Mouse (Mus musculus): ENCODE measurements around the gene Mrtfa.

Gene Mrtfa

DNA sequence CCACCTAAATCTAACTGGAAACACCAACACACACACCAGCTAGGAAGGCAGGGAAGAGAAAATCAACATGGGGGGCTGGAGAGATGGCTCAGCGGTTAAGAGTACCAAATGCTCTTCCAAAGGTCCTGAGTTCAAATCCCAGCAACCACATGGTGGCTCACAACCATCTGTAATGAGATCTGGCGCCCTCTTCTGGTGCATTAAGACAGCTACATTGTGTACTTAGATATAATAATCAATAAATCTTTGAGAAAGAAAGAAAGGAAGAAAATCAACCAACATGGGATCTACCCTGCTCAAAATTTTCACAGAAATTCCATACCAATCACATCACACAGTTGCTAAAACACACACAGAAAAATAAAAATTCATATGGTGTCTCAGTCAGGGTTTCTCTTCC, 34.1 kb downstream of the Mrtfa start:
- Histone ChIP-seq H3K27me3 (ENCODE audit: control insufficient read depth, insufficient read depth, low read length, poor library complexity, severe bottlenecking) (no peaks in the 10 kb centered on the region), H3K36me3 (ENCODE audit: control insufficient read depth, insufficient read depth, low read length, poor library complexity, severe bottlenecking) (0 out of 2 replicates have a peak, but pooled peaks cover 4% of the 10 kb centered on the region)
- peak; percentile 36 for DNase-seq (ENCODE audit: low read depth, low spot score)

DNA sequence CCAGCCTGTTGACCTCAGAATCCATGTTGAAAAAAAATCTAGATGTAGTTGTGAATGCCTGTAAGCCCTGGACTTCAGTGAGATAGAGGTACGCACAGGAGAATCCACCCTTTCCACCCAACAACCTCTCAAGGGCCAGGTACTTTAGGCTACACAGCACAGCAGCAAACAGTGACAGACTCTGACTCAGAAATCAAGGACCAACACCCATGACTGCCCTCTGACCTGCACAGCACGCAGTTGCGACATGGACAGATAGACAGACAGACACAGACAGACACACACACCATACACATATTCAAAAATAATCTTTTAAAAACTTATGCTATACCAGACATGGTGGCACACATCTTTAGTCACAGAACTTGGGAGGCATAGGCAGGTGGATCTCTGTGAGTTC, 34.7 kb downstream of the Mrtfa start:
- Histone ChIP-seq H3K27me3 (ENCODE audit: control insufficient read depth, insufficient read depth, low read length, poor library complexity, severe bottlenecking) (no peaks in the 10 kb centered on the region), H3K36me3 (ENCODE audit: control insufficient read depth, insufficient read depth, low read length, poor library complexity, severe bottlenecking) (0 out of 2 replicates have a peak, but pooled peaks cover 4% of the 10 kb centered on the region)
- no peak for DNase-seq (ENCODE audit: low read depth, low spot score)

DNA sequence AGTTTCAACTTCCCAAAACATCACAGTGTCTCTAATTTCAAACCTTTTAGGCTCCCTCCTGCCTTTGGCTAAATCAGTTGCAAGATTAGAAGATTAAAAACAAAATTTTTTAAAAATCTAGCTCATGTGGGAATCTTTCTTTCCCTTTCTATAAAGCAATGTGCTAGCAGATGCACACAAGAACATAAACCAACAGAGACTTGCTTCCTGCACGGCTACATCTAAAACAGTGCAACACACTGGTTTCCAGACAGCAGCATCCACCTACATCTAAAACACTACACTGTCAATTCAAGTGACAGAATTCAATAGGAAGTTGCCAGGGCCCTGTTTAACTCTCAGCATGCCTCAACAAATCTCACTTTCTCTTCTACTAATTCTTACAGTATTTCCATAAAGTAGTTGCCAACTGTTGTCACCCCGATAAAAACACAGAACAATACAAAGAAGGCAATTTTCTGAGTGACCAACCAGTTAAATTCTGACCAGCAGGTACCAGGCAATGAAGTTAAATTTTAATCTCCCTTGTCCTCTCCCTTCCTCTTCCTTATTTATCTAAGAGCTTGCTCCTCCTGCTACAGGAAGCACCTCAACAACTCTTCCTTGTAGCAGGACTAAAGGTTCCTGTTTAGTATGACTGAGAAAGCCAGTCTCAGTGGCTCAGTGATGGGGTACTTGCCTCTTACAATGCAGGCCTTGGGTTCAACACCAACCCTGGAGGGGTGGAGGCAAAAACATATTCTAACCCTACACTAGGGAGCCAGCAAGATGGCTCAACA, 35.5 kb downstream of the Mrtfa start:
- Histone ChIP-seq H3K27me3 (ENCODE audit: control insufficient read depth, insufficient read depth, low read length, poor library complexity, severe bottlenecking) (no peaks in the 10 kb centered on the region), H3K36me3 (ENCODE audit: control insufficient read depth, insufficient read depth, low read length, poor library complexity, severe bottlenecking) (0 out of 2 replicates have a peak, but pooled peaks cover 4% of the 10 kb centered on the region)
- peak; percentile 4 for DNase-seq (ENCODE audit: low read depth, low spot score)

DNA sequence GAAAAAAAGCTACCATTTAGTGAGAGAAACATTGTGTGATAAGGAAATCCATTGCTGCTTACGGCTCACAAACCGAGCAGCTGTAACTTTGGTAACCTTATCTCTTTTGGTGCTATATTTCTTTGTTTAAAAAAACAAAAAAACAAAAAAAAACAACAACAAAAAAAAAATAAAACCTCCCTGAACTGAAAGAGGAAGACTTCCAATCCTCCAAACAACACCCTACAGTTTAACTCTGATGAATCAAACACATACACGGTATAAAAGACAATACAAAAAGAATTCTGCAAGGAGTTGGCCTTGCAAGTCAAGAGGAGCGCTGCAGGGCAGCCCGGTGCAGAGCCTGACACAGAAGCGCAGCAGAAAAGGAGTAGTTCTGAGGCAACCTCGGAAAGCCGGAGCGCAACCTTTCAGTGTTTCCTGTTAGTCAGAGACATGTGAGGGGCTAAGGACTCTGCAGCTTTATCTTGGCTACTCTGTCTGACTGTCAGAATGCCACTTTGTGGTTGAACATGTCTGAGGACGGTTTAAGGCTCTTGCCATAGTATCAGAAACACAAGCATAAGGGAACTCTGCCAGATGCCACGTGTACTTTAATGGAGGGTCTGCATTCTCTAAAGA, 48.5 kb downstream of the Mrtfa start:
- no peak for DNase-seq (ENCODE audit: low read depth, low spot score)
- H3K36me3 ChIP-seq (ENCODE audit: control insufficient read depth, insufficient read depth, low read length, poor library complexity, severe bottlenecking), result no peaks in the 10 kb centered on the region
- H3K27me3 ChIP-seq (ENCODE audit: control insufficient read depth, insufficient read depth, low read length, poor library complexity, severe bottlenecking), result no peaks in the 10 kb centered on the region

DNA sequence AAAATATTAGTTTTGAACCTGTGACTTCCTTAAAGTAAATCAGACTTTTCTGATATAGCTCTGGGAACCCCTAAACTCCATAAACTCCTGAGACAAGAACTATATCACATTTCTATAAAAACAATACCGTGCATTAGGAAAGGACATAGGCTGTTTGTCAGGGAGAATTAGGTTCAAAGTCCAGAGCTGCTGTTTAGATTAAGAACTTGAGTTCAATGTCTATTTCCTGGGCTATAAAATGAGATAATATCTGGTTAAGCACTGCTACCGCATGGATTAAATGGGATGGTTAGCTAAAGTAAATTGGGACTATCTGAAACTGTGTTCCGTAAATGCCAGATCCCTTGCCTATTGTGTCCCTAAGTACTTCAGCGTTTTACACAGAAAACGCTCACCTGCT, 50.6 kb downstream of the Mrtfa start:
- H3K27me3 ChIP-seq (ENCODE audit: control insufficient read depth, insufficient read depth, low read length, poor library complexity, severe bottlenecking), result no peaks in the 10 kb centered on the region
- DNase-seq (ENCODE audit: low read depth, low spot score), result no peak
- H3K36me3 ChIP-seq (ENCODE audit: control insufficient read depth, insufficient read depth, low read length, poor library complexity, severe bottlenecking), result no peaks in the 10 kb centered on the region

DNA sequence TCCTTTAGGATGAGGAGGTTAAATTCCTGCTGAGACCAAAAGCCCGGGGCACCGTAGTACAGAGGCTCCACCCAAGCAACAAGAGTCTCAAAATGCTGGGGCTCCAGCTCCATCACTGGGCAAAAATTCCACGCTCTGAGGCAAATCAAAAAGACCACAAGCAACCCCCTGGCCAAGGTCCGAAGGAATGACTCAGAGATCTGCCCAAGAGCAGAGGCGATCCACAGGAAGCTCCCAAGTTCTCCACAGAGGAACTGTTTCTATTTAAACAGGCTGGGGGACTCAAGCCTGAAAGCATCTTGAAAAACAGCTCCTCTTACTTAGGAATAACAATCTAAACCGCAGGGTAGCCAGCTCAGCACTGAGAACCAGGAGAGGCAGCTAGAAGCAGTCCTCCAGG, 53.3 kb downstream of the Mrtfa start:
- Histone ChIP-seq H3K27me3 (ENCODE audit: control insufficient read depth, insufficient read depth, low read length, poor library complexity, severe bottlenecking) (no peaks in the 10 kb centered on the region), H3K36me3 (ENCODE audit: control insufficient read depth, insufficient read depth, low read length, poor library complexity, severe bottlenecking) (no peaks in the 10 kb centered on the region)
- DNase-seq (ENCODE audit: low read depth, low spot score), result no peak

DNA sequence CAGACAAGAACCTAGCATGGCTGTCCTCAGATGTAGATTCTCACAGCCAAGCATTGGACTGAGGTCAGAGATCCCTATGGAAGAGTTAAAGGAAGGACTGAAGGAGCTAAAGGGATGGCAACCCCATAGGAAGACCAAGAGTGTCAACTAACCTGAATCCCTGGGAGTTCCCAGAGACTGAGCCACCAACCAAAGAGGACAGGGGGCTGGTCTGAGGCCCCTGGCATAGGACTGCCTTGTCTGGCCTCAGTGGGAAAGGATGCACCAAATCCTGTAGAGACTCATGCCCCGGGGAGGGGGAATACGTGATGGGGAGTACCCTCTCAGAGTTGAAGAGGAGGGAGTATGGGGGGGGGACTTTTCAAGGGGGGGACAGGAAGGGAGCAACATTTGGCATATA, 56.8 kb downstream of the Mrtfa start:
- H3K27me3 ChIP-seq (ENCODE audit: control insufficient read depth, insufficient read depth, low read length, poor library complexity, severe bottlenecking), result no peaks in the 10 kb centered on the region
- no peak for DNase-seq (ENCODE audit: low read depth, low spot score)
- H3K36me3 ChIP-seq (ENCODE audit: control insufficient read depth, insufficient read depth, low read length, poor library complexity, severe bottlenecking), result no peaks in the 10 kb centered on the region

DNA sequence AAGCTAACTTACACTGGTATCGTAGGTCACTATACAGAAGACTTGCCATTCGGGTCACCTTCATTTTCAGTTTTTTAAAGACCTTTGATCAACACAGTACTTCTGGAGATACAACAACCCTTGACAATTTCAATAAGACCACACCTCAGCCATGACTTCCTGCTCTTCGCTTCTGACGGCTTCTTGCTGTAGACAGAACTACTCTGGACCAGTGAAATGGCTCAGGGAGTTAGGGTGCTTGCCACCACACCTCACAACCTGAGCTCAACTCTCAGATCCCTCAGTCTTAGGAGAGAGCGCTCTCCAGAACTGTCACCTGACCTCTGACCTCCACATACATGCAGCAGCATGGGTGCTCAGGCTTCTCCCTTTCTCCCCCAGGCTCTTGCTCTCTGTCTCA, 59.4 kb downstream of the Mrtfa start:
- DNase-seq (ENCODE audit: low read depth, low spot score), result no peak
- H3K36me3 ChIP-seq (ENCODE audit: control insufficient read depth, insufficient read depth, low read length, poor library complexity, severe bottlenecking), result 0 out of 2 replicates have a peak, but pooled peaks cover 2% of the 10 kb centered on the region
- H3K27me3 ChIP-seq (ENCODE audit: control insufficient read depth, insufficient read depth, low read length, poor library complexity, severe bottlenecking), result no peaks in the 10 kb centered on the region

DNA sequence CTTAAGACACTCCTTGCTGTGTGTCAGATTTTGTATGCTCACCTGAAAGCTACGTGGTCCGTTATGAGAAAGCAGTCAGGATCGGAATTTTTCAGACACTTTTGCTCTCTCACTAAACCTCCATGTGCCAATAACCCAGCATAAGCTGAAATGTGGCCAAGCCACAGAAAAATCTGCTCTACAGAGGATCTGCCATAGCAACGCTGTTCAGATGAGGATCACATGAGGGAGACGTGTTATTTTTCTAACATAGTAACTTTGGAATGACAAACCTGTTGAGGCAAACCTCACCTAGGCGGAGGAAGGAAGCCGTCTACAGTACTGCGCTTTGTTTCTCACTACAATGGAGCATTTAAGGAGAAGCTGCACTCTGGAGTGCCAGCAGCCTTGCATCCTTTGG, 60.6 kb downstream of the Mrtfa start:
- Histone ChIP-seq H3K36me3 (ENCODE audit: control insufficient read depth, insufficient read depth, low read length, poor library complexity, severe bottlenecking) (0 out of 2 replicates have a peak, but pooled peaks cover 2% of the 10 kb centered on the region), H3K27me3 (ENCODE audit: control insufficient read depth, insufficient read depth, low read length, poor library complexity, severe bottlenecking) (no peaks in the 10 kb centered on the region)
- DNase-seq (ENCODE audit: low read depth, low spot score), result no peak

DNA sequence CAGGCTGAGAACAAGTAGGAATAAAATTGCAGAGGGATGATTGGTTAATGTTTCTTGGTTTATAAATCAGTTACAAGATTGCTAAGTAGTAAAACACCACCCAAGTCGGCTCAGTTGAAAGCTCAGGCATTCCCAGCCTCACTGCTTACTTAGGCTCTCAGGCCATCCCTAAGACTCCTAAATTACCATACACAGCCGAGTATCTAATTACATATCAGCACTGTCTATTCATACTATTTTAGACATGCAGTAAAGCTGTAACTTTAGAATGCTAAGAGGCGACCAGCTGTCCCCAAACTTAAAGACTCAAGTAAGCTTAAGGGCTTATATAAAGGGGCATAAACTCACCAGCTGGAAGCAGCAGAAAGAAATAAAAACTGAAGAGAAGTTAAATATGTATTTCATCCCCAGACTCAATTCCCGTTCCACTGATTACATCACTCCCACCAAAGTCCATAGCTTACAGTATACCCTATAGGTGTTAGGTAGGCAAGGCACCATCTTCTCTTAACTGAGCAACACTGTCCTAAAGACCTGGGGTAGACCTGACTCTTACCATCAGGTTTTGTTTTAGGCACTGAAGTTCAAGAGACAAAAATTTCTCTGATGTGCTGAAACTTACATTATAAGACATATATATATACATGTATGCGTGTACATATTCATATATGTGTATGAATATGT, 62.3 kb downstream of the Mrtfa start:
- DNase-seq (ENCODE audit: low read depth, low spot score), result no peak
- H3K36me3 ChIP-seq (ENCODE audit: control insufficient read depth, insufficient read depth, low read length, poor library complexity, severe bottlenecking), result 0 out of 2 replicates have a peak, but pooled peaks cover 2% of the 10 kb centered on the region

DNA sequence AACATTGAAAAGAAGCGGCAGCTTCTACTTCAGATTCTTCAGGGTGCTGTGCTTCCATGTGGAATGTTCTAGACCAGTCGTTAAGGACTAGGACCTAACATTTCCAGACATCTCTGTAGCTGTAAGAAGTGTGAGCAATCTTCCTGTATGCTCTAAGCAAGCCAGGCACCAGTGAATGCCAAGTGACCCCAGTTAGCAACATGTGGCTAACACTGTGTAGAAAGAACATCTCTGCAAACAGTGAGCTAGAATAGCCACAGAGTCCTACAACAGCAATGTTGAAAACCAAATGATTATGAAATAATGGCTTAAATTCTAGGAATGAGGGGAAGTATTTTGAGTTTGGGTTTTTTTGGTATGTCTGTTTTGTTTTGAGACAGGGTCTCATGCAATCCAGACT, 66.3 kb downstream of the Mrtfa start:
- no peak for DNase-seq (ENCODE audit: low read depth, low spot score)
- H3K27me3 ChIP-seq (ENCODE audit: control insufficient read depth, insufficient read depth, low read length, poor library complexity, severe bottlenecking), result no peaks in the 10 kb centered on the region
- 0 out of 2 replicates have a peak, but pooled peaks cover 2% of the 10 kb centered on the region for H3K36me3 ChIP-seq (ENCODE audit: control insufficient read depth, insufficient read depth, low read length, poor library complexity, severe bottlenecking)

More for the DNA sequence above, 62.3 kb downstream of the Mrtfa start:
- no peaks in the 10 kb centered on the region for H3K27me3 ChIP-seq (ENCODE audit: control insufficient read depth, insufficient read depth, low read length, poor library complexity, severe bottlenecking)

DNA sequence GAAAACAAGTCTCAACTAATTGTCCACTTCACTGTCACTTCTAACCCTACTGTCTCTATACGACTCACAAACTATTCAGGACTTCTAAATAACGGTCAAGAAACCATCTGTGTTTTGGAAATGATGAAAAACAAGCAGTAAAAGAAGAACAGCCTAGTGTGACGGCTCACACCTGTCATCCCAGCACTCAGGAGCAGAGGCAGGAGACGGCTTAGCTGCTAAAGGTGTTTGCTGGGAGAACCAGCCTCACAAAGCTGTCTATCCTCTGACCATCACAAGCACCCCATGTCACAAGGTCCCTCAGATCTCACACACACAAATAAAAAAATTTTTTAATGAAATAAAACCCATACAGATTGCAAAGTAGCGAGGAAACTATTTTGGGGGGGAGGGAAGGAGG, 67.4 kb downstream of the Mrtfa start:
- Histone ChIP-seq H3K27me3 (ENCODE audit: control insufficient read depth, insufficient read depth, low read length, poor library complexity, severe bottlenecking) (no peaks in the 10 kb centered on the region), H3K36me3 (ENCODE audit: control insufficient read depth, insufficient read depth, low read length, poor library complexity, severe bottlenecking) (0 out of 2 replicates have a peak, but pooled peaks cover 2% of the 10 kb centered on the region)
- DNase-seq (ENCODE audit: low read depth, low spot score), result no peak

DNA sequence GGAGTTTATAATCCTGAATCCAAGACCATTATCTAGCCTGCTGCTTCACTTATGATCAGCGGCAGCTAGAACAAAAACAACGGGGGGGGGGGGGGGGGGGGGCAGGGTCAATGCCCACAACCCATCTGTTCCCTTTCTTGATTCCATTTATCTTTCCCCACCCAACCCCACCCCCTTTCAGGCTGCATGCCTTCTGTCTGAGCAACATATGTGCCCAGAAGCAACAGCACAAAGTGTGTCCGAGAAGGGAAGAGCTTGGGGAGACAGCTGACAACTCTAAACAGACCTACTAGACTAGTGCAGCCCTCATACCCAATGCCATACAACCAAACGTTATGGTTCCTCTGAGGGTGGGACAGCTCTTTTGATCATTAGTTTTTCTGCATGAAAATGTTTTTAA, 68.0 kb downstream of the Mrtfa start:
- no peaks in the 10 kb centered on the region for H3K27me3 ChIP-seq (ENCODE audit: control insufficient read depth, insufficient read depth, low read length, poor library complexity, severe bottlenecking)
- DNase-seq (ENCODE audit: low read depth, low spot score), result no peak
- 0 out of 2 replicates have a peak, but pooled peaks cover 2% of the 10 kb centered on the region for H3K36me3 ChIP-seq (ENCODE audit: control insufficient read depth, insufficient read depth, low read length, poor library complexity, severe bottlenecking)

DNA sequence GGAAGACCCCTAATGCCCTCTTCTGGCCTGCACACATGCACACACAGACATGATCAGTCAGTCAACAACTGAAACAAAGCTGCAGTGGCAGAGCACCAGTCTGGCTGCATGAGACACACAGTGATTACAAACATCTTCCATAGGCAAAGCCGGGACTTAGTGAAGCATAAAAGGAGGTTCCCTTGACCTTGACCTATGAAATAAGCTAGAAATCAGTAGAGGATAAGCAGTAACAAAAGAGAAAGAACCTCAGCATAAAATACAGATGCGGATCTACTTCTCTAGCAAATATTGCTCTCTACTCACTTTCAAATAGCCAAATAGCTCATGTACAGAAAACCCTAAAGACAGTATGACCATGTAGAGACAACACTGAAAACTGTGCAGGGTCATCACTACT, 68.5 kb downstream of the Mrtfa start:
- no peak for DNase-seq (ENCODE audit: low read depth, low spot score)
- Histone ChIP-seq H3K27me3 (ENCODE audit: control insufficient read depth, insufficient read depth, low read length, poor library complexity, severe bottlenecking) (no peaks in the 10 kb centered on the region), H3K36me3 (ENCODE audit: control insufficient read depth, insufficient read depth, low read length, poor library complexity, severe bottlenecking) (0 out of 2 replicates have a peak, but pooled peaks cover 2% of the 10 kb centered on the region)

DNA sequence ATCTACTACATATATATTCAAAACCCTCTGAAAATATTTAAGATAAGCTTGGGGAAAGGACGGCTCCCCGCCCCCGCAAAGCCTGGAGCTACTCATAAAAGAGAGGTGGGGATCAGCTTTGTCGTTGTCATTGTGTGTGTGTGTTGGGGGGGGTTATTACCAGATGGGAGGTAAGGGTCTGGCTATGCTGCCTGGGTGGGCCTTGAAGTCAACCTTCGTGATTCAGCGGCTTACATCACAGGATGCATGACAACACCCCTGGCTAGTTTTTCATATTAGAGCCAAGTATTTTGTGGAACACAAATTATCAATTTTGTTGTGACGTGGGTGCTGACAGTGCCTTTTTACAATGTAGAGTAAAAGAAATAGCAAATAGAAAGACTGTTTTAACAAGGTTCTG, 69.6 kb downstream of the Mrtfa start:
- H3K36me3 ChIP-seq (ENCODE audit: control insufficient read depth, insufficient read depth, low read length, poor library complexity, severe bottlenecking), result no peaks in the 10 kb centered on the region
- no peak for DNase-seq (ENCODE audit: low read depth, low spot score)
- H3K27me3 ChIP-seq (ENCODE audit: control insufficient read depth, insufficient read depth, low read length, poor library complexity, severe bottlenecking), result no peaks in the 10 kb centered on the region

All from splenic B cell, adult 2 months (primary cell).